Mouse (Mus musculus): ENCODE results near the gene Fgd3.
A peak's percentile ranks its signal among the peaks of the same experiment; 100 is the strongest.

The Fgd3 gene

DNA sequence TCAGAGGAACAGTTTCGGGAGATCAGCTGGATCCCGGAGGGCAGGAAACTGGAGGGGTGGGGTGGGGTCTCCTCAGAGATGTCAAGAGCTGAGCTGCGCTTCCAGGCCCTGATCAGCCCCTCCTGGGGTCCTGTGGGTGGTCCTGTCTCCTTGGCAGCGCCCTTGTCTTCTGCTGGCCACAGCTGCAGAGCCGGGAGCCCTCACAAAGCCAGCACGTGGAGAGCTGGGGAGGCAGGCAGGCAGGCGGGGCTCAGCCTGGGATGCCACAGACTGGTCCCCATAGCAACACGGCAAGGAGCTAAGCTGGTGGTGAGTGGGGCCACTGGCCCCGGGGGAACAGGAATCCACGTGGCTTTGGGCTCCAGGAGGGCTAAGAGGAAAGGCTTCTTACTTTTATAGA is at the start of gene Fgd3:
Gene Fgd3 (minus strand): TSS at position 272 of the 400 bp plus-strand sequence.
- DNase-seq, result peak; percentile 51 to 63

DNA sequence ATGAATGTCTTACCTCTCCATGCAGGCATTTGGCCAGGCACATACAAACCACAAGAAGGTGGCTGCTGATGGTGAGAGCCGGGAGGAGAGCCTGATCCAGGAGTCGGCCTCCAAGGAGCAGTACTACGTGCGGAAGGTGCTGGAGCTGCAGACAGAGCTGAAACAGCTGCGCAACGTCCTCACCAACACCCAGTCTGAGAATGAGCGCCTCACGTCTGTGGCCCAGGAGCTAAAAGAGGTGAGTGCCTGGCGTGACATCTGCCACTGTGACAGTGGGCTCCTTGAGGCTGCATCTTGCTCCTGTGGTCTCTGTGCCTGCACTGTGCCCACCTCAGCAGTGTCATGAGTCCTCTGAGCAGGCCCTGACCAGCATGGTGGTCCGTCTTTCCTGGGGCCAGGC is 49.3 kb upstream of the Fgd3 start:
- no peak for DNase-seq

- no peak for DNase-seq
These were observed 47.7 kb upstream of the Fgd3 start for GRCm38 (mm10) chr13:49367657-49368440.

- DNase-seq, result no peak
These were observed 44.6 kb upstream of the Fgd3 start for GRCm38 (mm10) chr13:49364716-49365115.

GRCm38 (mm10) chr13:49362804-49363203 is 42.7 kb upstream of the Fgd3 start:
- peak; percentile 40 to 43 for DNase-seq

GRCm38 (mm10) chr13:49362364-49362763 is 42.3 kb upstream of the Fgd3 start:
- DNase-seq, result no peak

- DNase-seq, result no peak
These were observed 40.8 kb upstream of the Fgd3 start for GRCm38 (mm10) chr13:49360906-49361406.

DNA sequence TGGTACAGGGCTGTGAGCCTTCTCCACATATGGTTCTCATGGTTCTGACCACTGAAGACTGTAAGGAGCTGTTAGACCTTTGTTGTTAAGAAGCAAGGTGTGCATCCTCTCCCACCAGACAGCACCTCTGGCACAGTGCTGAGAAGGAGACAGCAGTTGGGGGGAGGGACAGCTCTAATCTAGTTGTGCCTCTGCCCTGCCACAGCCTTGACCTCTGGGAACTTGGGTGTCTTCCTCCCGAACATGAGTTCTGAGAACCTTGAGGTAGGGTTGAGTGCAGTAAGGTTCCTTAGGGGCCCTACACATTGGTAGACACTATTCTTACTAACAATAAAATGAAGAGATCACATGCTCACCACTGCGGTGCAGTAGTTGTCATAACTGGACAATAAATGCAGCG is 38.1 kb upstream of the Fgd3 start:
- DNase-seq, result no peak

DNA sequence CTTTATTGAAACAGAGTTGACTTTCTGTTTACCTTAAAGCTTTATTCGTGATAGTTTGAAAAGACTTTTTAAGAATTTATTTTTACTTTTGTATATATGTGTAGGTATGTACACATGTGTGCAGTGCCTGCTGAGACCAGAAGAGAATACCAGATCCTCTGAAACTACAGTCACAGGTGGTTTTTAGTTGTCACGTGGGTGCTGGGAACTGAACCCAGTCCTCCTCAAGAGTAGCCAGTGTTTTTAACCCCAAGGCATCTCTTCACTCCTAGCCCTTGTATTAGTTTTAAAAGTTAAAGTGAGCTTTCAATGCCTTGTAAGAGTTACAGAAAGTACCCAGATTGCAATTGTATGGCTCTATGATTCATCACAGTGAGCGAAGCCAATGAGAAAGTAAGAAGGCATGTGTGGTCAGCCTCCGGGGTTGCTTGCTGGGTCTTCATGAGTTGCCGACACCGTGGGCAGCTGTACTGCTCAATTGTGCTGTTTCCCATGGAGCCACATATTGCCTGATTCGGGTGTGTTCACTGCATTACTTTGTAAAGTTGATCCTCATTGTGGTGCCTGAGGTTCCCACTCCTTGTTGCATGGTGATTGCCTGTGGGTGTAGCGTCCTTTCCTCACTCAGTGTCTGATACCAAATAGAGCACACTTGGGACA is 37.4 kb upstream of the Fgd3 start:
- DNase-seq, result no peak

DNA sequence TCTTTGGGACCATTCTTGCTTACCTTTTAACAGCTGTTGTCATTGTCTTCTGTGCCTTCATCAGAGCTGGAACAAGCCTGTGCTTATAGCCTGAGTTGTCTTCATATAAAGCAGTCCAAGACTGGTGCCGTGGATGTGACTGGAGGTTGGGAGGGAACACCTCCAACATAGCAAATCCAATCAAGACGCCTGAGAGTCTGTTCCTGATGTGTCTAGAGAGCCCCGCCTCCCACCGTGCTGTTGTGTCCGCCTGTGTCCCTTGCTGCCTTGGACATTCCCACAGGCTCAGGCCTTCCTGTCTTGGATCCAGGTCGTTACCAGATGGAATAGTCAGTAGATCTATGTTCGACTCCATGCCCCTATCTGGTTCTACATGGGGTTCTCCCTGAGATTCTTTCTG is 36.0 kb upstream of the Fgd3 start:
- DNase-seq, result no peak

DNA sequence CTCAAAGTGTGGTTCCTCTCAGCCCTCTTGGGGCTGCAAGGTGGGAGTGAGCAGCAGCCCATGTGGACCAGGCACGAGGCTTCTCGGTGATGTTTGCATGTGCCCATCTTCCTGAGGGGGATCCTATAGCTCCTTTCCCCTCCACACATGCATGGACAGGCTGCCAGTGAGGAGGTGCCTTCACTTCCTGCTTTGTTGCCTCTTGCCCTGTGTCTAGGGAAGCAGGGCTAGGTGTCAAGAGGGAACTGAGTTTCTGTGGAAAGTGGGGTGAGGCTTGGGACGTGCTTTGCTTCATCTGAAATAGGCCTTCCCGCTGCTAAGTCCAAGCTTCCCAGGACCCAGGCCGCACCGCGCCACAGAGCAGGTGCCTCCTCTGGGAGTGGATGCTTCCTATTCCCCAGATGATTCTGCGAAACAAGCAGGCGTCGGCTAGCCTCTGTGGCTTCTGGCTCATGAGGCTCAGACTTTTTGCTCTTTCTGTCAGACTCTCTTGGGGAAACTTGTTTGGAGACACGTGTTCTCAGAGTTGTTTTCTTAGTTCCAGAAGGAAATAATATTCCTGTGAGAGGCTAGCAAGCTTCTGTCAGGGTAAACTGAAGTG is 35.5 kb upstream of the Fgd3 start:
- DNase-seq, result no peak

DNA sequence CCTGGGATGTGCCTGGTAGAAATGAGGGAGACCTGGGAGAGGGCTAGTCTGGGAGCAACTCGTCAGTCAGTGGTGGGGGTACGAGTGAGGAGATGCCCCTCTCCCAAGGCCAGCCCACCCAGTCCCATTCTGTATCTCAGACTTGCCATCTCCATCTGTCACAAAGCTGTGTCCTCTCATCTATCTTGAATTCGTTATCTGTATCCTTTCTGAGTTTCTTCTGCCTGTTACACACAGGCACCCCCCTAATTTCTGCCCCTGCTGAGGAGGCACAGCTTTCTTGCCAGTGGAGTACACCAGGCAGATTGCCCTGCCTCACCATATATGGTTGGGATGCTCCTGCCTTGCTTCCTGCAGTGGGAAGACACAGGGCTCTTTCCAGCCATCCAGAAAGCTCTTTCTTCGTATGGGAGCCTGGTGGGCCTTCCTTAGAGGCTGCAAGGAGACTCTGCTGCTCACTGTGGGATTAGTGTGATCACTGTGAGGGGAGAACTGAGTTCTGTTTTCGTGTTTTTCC is 33.9 kb upstream of the Fgd3 start:
- no peak for DNase-seq

DNA sequence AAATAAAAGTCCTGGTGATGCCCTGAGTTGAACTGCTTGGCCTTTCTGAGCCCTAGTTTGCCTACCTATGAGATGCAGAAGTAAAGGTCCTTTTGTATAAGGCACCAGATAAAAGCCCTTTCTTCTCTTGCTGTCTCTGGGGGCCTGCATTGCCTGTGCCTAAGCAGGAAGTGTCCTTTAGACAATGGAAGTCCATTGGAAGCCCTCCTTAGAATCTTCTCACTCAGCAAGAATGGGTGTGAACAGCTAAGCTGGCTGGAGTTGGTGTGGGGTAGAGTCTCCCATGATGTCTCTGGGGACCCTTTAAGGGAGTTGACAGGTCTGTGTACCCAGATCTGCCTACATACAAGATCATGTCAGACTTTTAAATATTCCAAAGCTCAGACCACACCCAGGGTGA is 33.3 kb upstream of the Fgd3 start:
- no peak for DNase-seq

- no peak for DNase-seq
These were observed 32.6 kb upstream of the Fgd3 start for GRCm38 (mm10) chr13:49352581-49353159.

GRCm38 (mm10) chr13:49349836-49350505 is 29.9 kb upstream of the Fgd3 start:
- DNase-seq, result no peak

GRCm38 (mm10) chr13:49349335-49349734 is 29.2 kb upstream of the Fgd3 start:
- no peak for DNase-seq

GRCm38 (mm10) chr13:49348522-49348921 is 28.4 kb upstream of the Fgd3 start:
- no peak for DNase-seq

- DNase-seq, result peak; percentile 44 to 66
These were observed 25.4 kb upstream of the Fgd3 start for GRCm38 (mm10) chr13:49345476-49345875.

DNA sequence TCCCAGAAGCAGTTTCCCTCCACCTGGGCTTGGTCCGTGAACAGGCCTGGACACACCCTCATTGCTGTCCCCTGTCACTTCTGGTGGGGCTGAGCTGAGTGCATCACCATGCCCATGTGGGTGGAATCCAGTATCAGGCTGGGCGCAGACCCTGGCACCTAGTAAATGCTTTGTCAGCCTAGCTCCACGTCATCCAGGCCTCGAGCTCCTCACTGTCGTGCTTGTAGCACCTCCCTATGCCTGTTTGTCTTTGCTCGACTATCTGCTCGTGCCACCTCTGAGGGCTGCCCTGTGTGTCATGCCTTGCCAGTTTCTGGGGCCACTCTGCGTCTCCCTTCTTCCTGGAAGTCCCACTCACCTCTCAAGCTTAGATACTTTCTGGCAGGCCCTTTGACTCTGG is 24.5 kb upstream of the Fgd3 start:
- DNase-seq, result no peak

DNA sequence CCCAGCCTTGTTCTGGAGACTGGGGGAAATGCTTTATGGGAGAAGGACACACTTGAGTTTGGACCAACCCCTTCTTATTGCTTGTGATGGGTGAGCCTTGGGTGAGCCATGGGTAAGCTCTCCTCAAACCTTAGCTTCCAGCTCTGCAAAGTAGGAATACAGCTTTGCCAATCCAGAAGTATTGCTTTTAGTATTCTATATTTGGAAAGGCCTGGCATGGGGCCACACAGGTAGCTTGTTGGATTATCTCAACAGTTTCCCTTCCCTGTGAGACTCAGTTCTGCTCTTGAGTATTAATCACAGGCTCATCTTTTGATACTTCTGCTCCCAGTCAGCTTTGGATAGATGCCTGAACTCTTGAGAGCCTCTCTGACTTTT is 22.6 kb upstream of the Fgd3 start:
- DNase-seq, result no peak

DNA sequence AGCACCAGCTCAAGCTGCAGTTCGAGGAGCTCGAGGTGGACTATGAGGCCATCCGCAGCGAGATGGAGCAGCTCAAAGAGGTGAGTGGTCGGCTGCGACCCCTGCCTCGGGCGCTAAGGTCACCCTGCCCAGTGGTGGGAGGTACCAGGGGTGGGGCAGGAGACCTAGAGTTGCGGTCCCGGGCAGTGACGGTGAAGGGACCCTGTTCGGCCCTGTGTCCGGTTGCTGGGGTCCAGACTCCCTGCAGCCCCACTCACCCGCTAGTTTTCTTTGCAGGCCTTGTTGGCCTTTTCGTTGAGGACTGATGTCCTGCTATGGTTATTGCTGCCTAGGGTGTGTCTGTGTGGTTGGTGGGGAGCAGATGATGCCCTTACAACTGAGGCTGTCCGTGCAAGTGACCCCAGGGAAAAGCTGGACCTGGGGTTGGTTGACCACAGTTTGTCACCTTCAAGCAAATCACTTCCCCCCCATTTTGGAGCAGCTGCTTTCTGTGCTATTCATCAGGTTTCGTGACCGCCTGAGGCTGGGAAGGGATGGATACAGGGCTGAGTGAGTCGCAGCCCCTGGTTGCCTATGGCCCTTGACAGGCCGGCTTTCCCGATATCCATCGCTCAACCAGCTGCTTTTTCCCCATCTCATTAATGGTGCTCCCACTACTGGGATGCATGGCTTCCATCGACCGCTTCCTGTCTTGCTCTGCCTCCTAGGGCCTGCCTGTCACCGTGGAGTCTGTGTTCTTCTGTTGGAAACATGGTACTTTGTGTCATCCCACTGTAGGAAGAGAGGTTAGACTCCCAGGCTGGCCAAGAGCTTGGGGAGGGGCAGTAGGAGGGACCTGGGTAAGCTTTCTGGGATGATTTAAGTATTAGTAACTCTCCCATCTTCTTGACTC is 22.0 kb upstream of the Fgd3 start:
- peak in 1 of 2 experiments; percentile 34 for DNase-seq

All from kidney, postnatal 4 days (tissue).